Mouse (Mus musculus): ENCODE measurements around the gene Plaa. TPM values are rescaled to one million over a fixed set of nuclear protein-coding genes. Genes with fewer than 3 reads are reported as not detected.

Plaa gene
- polyA plus RNA-seq (2014; fragmentation: Illumina TruSeq; extraction: RNeasy Lipid Tissue Mini Kit (QIAGEN cat#74804); ENCODE audit: low read depth, low replicate concordance) = 49.1 TPM

GRCm38 (mm10) chr4:94603031-94603629, at the start of gene Plaa:
Gene Plaa (minus strand): TSS chr4:94603244.

DNA sequence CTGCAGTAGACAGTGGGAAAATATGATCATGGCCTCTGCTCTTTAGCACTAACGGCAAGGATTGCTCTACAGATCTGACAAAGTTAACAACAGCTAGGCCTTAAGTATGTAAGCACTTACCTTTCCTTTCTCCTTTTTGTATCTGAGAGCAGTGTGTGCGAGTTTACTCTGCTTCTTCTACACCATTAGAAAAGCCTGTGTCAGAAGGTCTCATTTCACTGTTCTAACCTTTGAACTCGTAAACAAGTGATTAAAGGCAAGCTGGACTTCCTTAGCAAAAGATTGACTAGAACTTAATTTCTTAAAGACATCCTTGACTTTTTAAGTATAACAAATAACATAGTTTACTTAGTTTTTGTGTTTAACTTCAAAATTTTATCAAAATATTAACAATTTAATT, 46.9 kb upstream of the Plaa start, which contains the start of gene Lrrc19:
Gene Lrrc19 (minus strand): TSS at position 225 of the 400 bp plus-strand sequence.

GRCm38 (mm10) chr4:94613972-94614626, 11.1 kb upstream of the Plaa start, which contains the start of gene Ift74:
Gene Ift74 (plus strand): TSS chr4:94614491.

GRCm38 (mm10) chr4:94556265-94557054, 46.6 kb downstream of the Plaa start, which contains the start of the genes Gm10306 and Caap1:
Gene Gm10306 (plus strand): TSS chr4:94556546.
Gene Caap1 (minus strand): TSS chr4:94556796.

Other genes with a start within 250 kb of the Plaa start
- gene Gm10306, start 46.7 kb downstream of the Plaa start, polyA plus RNA-seq (2014; fragmentation: Illumina TruSeq; extraction: RNeasy Lipid Tissue Mini Kit (QIAGEN cat#74804); ENCODE audit: low read depth, low replicate concordance) = not detected
- 3.5 TPM for gene Caap1, start 46.4 kb downstream of the Plaa start, polyA plus RNA-seq (2014; fragmentation: Illumina TruSeq; extraction: RNeasy Lipid Tissue Mini Kit (QIAGEN cat#74804); ENCODE audit: low read depth, low replicate concordance)
- gene Ift74, start 11.2 kb upstream of the Plaa start, polyA plus RNA-seq (2014; fragmentation: Illumina TruSeq; extraction: RNeasy Lipid Tissue Mini Kit (QIAGEN cat#74804); ENCODE audit: low read depth, low replicate concordance) = 6.9 TPM
- gene Lrrc19, start 46.9 kb upstream of the Plaa start, polyA plus RNA-seq (2014; fragmentation: Illumina TruSeq; extraction: RNeasy Lipid Tissue Mini Kit (QIAGEN cat#74804); ENCODE audit: low read depth, low replicate concordance) = not detected
- 38.6 TPM for gene Tek, start 136.0 kb upstream of the Plaa start, polyA plus RNA-seq (2014; fragmentation: Illumina TruSeq; extraction: RNeasy Lipid Tissue Mini Kit (QIAGEN cat#74804); ENCODE audit: low read depth, low replicate concordance)

All from heart, adult 10 weeks (tissue).